Mouse (Mus musculus): ENCODE results near the gene Mrps34. TPM values are rescaled to one million over a fixed set of nuclear protein-coding genes. Genes with fewer than 3 reads are reported as not detected.

Mrps34 gene
- total RNA-seq, 2 experiments from 2014 or later = 74.3 to 78.9 TPM

Other genes starting within 250 kb of the Mrps34 start
- gene Slc9a3r2, start 244.8 kb upstream of the Mrps34 start, total RNA-seq (2021) = 10 to 100 TPM; 45.1 to 50.0 TPM
- 1 to 10 TPM; 2.1 to 2.9 TPM for gene Npw, start 236.7 kb upstream of the Mrps34 start, total RNA-seq (2021)
- 10 to 100 TPM; 36.9 to 40.0 TPM for gene Zfp598, start 225.4 kb upstream of the Mrps34 start, total RNA-seq (2021)
- 100 to 1,000 TPM; 160 to 178 TPM for gene Syngr3, start 205.2 kb upstream of the Mrps34 start, total RNA-seq (2021)
- gene Gfer, start 199.0 kb upstream of the Mrps34 start, total RNA-seq (2021) = 10 to 100 TPM; 18.6 to 19.2 TPM
- gene Noxo1, start 198.9 kb upstream of the Mrps34 start, total RNA-seq (2021) = 1 to 10 TPM; 2.7 to 3.0 TPM
- 10 to 100 TPM; 27.7 to 29.8 TPM for gene Tbl3, start 187.5 kb upstream of the Mrps34 start, total RNA-seq (2021)
- gene Rnf151, start 177.1 kb upstream of the Mrps34 start, total RNA-seq (2021) = not detected
- gene Rps2, start 177.0 kb upstream of the Mrps34 start, total RNA-seq (2021) = 100 to 1,000 TPM; 352 to 392 TPM
- 100 to 1,000 TPM; 201 to 234 TPM for gene Ndufb10, start 170.6 kb upstream of the Mrps34 start, total RNA-seq (2021)
- under 1 TPM in 1 of 2 experiments, not detected in 1; 0.20 TPM for gene Rpl3l, start 167.3 kb upstream of the Mrps34 start, total RNA-seq (2021)
- gene Msrb1, start 158.5 kb upstream of the Mrps34 start, total RNA-seq (2021) = 10 to 100 TPM; 40.5 to 46.2 TPM
- under 1 TPM; 0.26 to 0.37 TPM for gene Hs3st6, start 142.1 kb upstream of the Mrps34 start, total RNA-seq (2021)
- gene Meiob, start 90.8 kb upstream of the Mrps34 start, total RNA-seq (2021) = not detected
- 100 to 1,000 TPM; 127 to 136 TPM for gene Hagh, start 55.0 kb upstream of the Mrps34 start, total RNA-seq (2021)
- 10 to 100 TPM; 19.8 to 20.6 TPM for gene Fahd1, start 44.8 kb upstream of the Mrps34 start, total RNA-seq (2021)
- gene Igfals, start 29.1 kb upstream of the Mrps34 start, total RNA-seq (2021) = not detected
- gene Nubp2, start 8.8 kb upstream of the Mrps34 start, total RNA-seq (2021) = 10 to 100 TPM; 33.5 to 38.1 TPM
- gene Spsb3, start 8.5 kb upstream of the Mrps34 start, total RNA-seq (2021) = 10 to 100 TPM; 41.5 to 48.9 TPM
- 10 to 100 TPM; 54.0 to 69.1 TPM for gene Eme2, start within 50 bp of the Mrps34 start, total RNA-seq (2021)
- 10 to 100 TPM; 54.8 to 61.5 TPM for gene Nme3, start 1.4 kb downstream of the Mrps34 start, total RNA-seq (2021)
- gene Mapk8ip3, start 41.9 kb downstream of the Mrps34 start, total RNA-seq (2021) = 100 to 1,000 TPM; 367 to 401 TPM
- 1 to 10 TPM; 5.5 to 5.6 TPM for gene Jpt2, start 65.6 kb downstream of the Mrps34 start, total RNA-seq (2021)
- gene Cramp1l, start 120.7 kb downstream of the Mrps34 start, total RNA-seq (2021) = 10 to 100 TPM; 23.6 to 27.5 TPM
- 10 to 100 TPM; 20.8 to 24.1 TPM for gene Ift140, start 121.0 kb downstream of the Mrps34 start, total RNA-seq (2021)
- gene Tmem204, start 188.5 kb downstream of the Mrps34 start, total RNA-seq (2021) = 1 to 10 TPM; 8.0 to 8.4 TPM
- 10 to 100 TPM; 29.3 to 43.2 TPM for gene Telo2, start 220.9 kb downstream of the Mrps34 start, total RNA-seq (2021)
- 1 to 10 TPM; 2.5 to 2.9 TPM for gene Ptx4, start 225.6 kb downstream of the Mrps34 start, total RNA-seq (2021)
- gene Clcn7, start 238.3 kb downstream of the Mrps34 start, total RNA-seq (2021) = 10 to 100 TPM; 49.6 to 54.2 TPM

Measured in layer of hippocampus, postnatal 25 days (tissue).